Mouse (Mus musculus) midbrain, postnatal 0 days (tissue): ENCODE results near the gene Pold2. TPM values are rescaled to one million over a fixed set of nuclear protein-coding genes. Genes with fewer than 3 reads are reported as not detected.

Experiments
- ATAC-seq: fragments of 200-750 bp; cut with Nextera tagmentation; 2 replicates; pipeline ENCODE4 v1.8.0; 2017; ENCODE audit warnings: moderate number of reproducible peaks, mild to moderate bottlenecking, moderate TSS enrichment, moderate library complexity; ENCODE audit not compliant: low FRiP score
- DNase-seq: peaks from one replicate; pipeline ENCODE4 v3.0.0-alpha.2; 2015; ENCODE audit warnings: low spot score
- H3K27ac ChIP-seq: fragments of 300-500 bp; sonication (generic); 2 replicates; pipeline ENCODE4 v1.5.1; 2014; ENCODE audit warnings: low read depth, mild to moderate bottlenecking, low read length, mixed read lengths
- H3K27me3 ChIP-seq: fragments of 300-500 bp; sonication (generic); 2 replicates; pipeline ENCODE4 v1.6.1; 2014; ENCODE audit warnings: low read length, control low read depth, mixed read lengths; ENCODE audit not compliant: insufficient read depth
- H3K36me3 ChIP-seq: fragments of 300-500 bp; sonication (generic); 2 replicates; pipeline ENCODE4 v1.6.1; 2014; ENCODE audit warnings: low read length, control low read depth, mixed read lengths; ENCODE audit not compliant: insufficient read depth
- H3K4me1 ChIP-seq: fragments of 300-500 bp; sonication (generic); 2 replicates; pipeline ENCODE4 v1.6.1; 2014; ENCODE audit warnings: mild to moderate bottlenecking, control low read depth, antibody characterized with exemption, low read length, mixed read lengths; ENCODE audit not compliant: insufficient read depth
- H3K4me2 ChIP-seq: fragments of 300-500 bp; sonication (generic); 2 replicates; pipeline ENCODE4 v1.6.1; 2014; ENCODE audit warnings: low read depth, mild to moderate bottlenecking, low read length, mixed read lengths; ENCODE audit not compliant: poor library complexity, severe bottlenecking
- H3K4me3 ChIP-seq: fragments of 300-500 bp; sonication (generic); 2 replicates; pipeline ENCODE4 v1.5.1; 2014; ENCODE audit warnings: low read depth, mild to moderate bottlenecking, low read length, moderate library complexity
- H3K9ac ChIP-seq: fragments of 300-500 bp; sonication (generic); replicated peaks from 2 replicates; pipeline ENCODE4 v1.6.1; 2014; ENCODE audit warnings: mild to moderate bottlenecking, low read length, moderate library complexity, mixed read lengths; ENCODE audit not compliant: poor library complexity, severe bottlenecking
- H3K9me3 ChIP-seq: fragments of 300-500 bp; sonication (generic); 2 replicates; pipeline ENCODE4 v1.6.1; 2016; ENCODE audit warnings: low read length, control low read depth
- CTCF ChIP-seq: IDR thresholded peaks from 2 replicates; pipeline ENCODE4 v1.5.1; 2016; ENCODE audit warnings: antibody characterized with exemption, mild to moderate bottlenecking
- polyA plus RNA-seq: library from polyadenylated mRNA; unstranded; fragments of >200 nt; fragmentation: Nextera tagmentation; extraction: Ambion mirVana; gene quantifications from 2 replicates; pipeline ENCODE4 v1.2.1, GENCODE M21; 2015
- total RNA-seq: library from RNA; depleted of rRNA; stranded (reverse); fragments of >200 nt; gene quantifications from 2 replicates; pipeline ENCODE4 v1.2.3, GENCODE M21; 2014; rRNA removed

Pold2 gene
- total and polyA plus RNA-seq, 2 experiments from 2014 or later = 30.3 to 41.1 TPM

GRCm38 (mm10) chr11:5825432-5825831 lies 52.7 kb downstream of the Pold2 start:
- no peaks in the 10 kb centered on the region for H3K27me3 ChIP-seq
- H3K9ac ChIP-seq = no peak overlapping the region
- no peak for ATAC-seq
- H3K4me3 ChIP-seq = no peak overlapping the region
- H3K4me2 ChIP-seq = no peak overlapping the region
- no peak overlapping the region for H3K27ac ChIP-seq
- no peak for DNase-seq
- no peaks in the 10 kb centered on the region for H3K4me1 ChIP-seq
- H3K9me3 ChIP-seq = no peaks in the 10 kb centered on the region
- peaks cover 21% of the 10 kb centered on the region for H3K36me3 ChIP-seq
- no peak for TF ChIP-seq CTCF

Other genes starting within 250 kb of the Pold2 start
- 62.2 and 86.4 TPM in 2 replicates for gene Mrps24, start 162.6 kb downstream of the Pold2 start, total RNA-seq
- 222 and 226 TPM in 2 replicates for gene Mrps24, start 162.6 kb downstream of the Pold2 start, polyA plus RNA-seq
- gene Urgcp, start 115.9 kb downstream of the Pold2 start, total RNA-seq = 53.9 and 56.2 TPM in 2 replicates
- 34.2 and 35.0 TPM in 2 replicates for gene Urgcp, start 115.9 kb downstream of the Pold2 start, polyA plus RNA-seq
- 82.2 and 90.8 TPM in 2 replicates for gene Dbnl, start 89.8 kb downstream of the Pold2 start, total RNA-seq
- 135 and 143 TPM in 2 replicates for gene Dbnl, start 89.8 kb downstream of the Pold2 start, polyA plus RNA-seq
- not detected in 2 replicates for gene Pgam2, start 74.6 kb downstream of the Pold2 start, total RNA-seq
- gene Pgam2, start 74.6 kb downstream of the Pold2 start, polyA plus RNA-seq = 2.9 and 3.8 TPM in 2 replicates
- gene Polm, start 40.3 kb downstream of the Pold2 start, total RNA-seq = 6.6 and 10.7 TPM in 2 replicates
- 5.7 and 6.2 TPM in 2 replicates for gene Polm, start 40.3 kb downstream of the Pold2 start, polyA plus RNA-seq
- 19.8 and 29.7 TPM in 2 replicates for gene Aebp1, start 16.3 kb downstream of the Pold2 start, total RNA-seq
- gene Aebp1, start 16.3 kb downstream of the Pold2 start, polyA plus RNA-seq = 25.8 and 28.9 TPM in 2 replicates
- gene Myl7, start 20.5 kb upstream of the Pold2 start, total RNA-seq = not detected in 2 replicates
- 0.31 TPM in 1 of 2 replicates, not detected in the other for gene Myl7, start 20.5 kb upstream of the Pold2 start, polyA plus RNA-seq
- 7.6 and 7.7 TPM in 2 replicates for gene Gck, start 71.8 kb upstream of the Pold2 start, total RNA-seq
- 13.2 and 14.1 TPM in 2 replicates for gene Gck, start 71.8 kb upstream of the Pold2 start, polyA plus RNA-seq
- 148 and 151 TPM in 2 replicates for gene Ykt6, start 77.4 kb upstream of the Pold2 start, total RNA-seq
- gene Ykt6, start 77.4 kb upstream of the Pold2 start, polyA plus RNA-seq = 87.0 and 89.0 TPM in 2 replicates
- gene Camk2b, start 188.1 kb upstream of the Pold2 start, total RNA-seq = 195 and 225 TPM in 2 replicates
- 199 and 208 TPM in 2 replicates for gene Camk2b, start 188.1 kb upstream of the Pold2 start, polyA plus RNA-seq